Mouse (Mus musculus): ENCODE data around the gene Pim3. TPM values are rescaled to one million over a fixed set of nuclear protein-coding genes. Genes with fewer than 3 reads are reported as not detected.

Gene Pim3
- total and polyA plus RNA-seq, 2 experiments, result 17.7 to 68.3 TPM

DNA sequence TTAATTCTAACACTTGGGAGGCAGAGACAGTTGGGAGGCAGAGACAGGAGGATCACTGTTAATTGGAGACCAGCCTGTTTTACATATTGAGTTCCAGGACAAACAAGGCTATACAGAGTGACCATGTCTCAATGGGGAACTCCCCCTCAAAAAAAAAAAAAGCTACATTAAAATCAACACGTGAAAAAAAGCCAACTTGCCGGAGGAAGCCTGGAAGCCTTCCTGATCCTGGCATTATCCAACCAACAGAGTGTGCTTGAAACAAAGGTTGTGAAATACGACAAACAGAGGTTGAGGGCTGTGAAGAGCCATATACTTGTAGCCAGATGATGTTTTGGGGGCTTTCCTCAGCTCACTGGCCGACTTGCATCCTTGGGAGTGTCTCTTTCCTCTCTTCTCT, 20.9 kb downstream of the Pim3 start:
- H3K9ac ChIP-seq (ENCODE audit: low read depth, low read length), result no peak overlapping the region
- TF ChIP-seq CTCF (IDR thresholded peaks at IDR 0.05; ENCODE audit: low read depth, low read length) (no peak), POLR2A (IDR thresholded peaks at IDR 0.05; ENCODE audit: extremely low read depth, insufficient read depth, low read length) (no peak)
- H3K4me3 ChIP-seq (ENCODE audit: insufficient read depth, low read depth, low read length), result no peak overlapping the region
- WGBS, result 16% methylated on average over 4 of the region's 4 CpGs
- 0 out of 2 replicates have a peak, but pooled peaks cover 2% of the 10 kb centered on the region for H3K4me1 ChIP-seq (ENCODE audit: control insufficient read depth, insufficient read depth, low read length)
- H3K27me3 ChIP-seq (ENCODE audit: control insufficient read depth, insufficient read depth, low read length), result no peaks in the 10 kb centered on the region
- no peaks in the 10 kb centered on the region for H3K36me3 ChIP-seq (ENCODE audit: control insufficient read depth, insufficient read depth, low read length)
- peak; percentile 52 for DNase-seq (ENCODE audit: extremely low read depth, low read depth, low spot score)
- H3K79me2 ChIP-seq (ENCODE audit: control insufficient read depth, insufficient read depth, low read length), result no peaks in the 10 kb centered on the region
- no peak overlapping the region for H3K27ac ChIP-seq (replicated peaks; ENCODE audit: insufficient read depth, low read depth, low read length)

GRCm38 (mm10) chr15:88883342-88883741, 21.4 kb downstream of the Pim3 start:
- DNase-seq (ENCODE audit: extremely low read depth, low read depth, low spot score), result no peak
- Histone ChIP-seq H3K27ac (replicated peaks; ENCODE audit: insufficient read depth, low read depth, low read length) (no peak overlapping the region), H3K4me1 (ENCODE audit: control insufficient read depth, insufficient read depth, low read length) (0 out of 2 replicates have a peak, but pooled peaks cover 2% of the 10 kb centered on the region), H3K4me3 (ENCODE audit: insufficient read depth, low read depth, low read length) (no peak overlapping the region), H3K9ac (ENCODE audit: low read depth, low read length) (no peak overlapping the region), H3K27me3 (ENCODE audit: control insufficient read depth, insufficient read depth, low read length) (no peaks in the 10 kb centered on the region), H3K79me2 (ENCODE audit: control insufficient read depth, insufficient read depth, low read length) (no peaks in the 10 kb centered on the region), H3K36me3 (ENCODE audit: control insufficient read depth, insufficient read depth, low read length) (no peaks in the 10 kb centered on the region)
- TF ChIP-seq POLR2A (IDR thresholded peaks at IDR 0.05; ENCODE audit: extremely low read depth, insufficient read depth, low read length) (no peak), CTCF (IDR thresholded peaks at IDR 0.05; ENCODE audit: low read depth, low read length) (no peak)
- 94% methylated on average over 9 of the region's 9 CpGs for WGBS

DNA sequence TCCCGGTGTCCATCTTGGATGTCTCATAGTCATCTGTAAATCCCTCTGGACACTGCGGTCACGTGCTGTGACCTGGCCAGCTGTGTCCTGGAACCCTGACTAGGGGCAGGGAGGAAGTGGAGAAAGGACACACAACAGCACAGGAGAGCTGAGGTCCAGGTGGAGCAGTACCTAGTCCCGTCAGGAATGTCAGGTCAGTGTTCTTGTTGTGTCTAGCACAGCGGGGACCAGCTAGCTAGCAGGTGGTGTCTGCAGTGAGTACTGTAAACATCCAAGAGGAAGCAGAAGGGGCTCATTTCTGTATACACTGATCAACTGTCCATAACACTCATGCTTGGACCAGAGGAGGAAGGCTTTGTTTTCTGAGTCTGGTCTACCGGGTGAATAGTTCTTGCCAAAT, 23.4 kb downstream of the Pim3 start:
- TF ChIP-seq POLR2A (IDR thresholded peaks at IDR 0.05; ENCODE audit: extremely low read depth, insufficient read depth, low read length) (no peak), CTCF (IDR thresholded peaks at IDR 0.05; ENCODE audit: low read depth, low read length) (no peak)
- H3K36me3 ChIP-seq (ENCODE audit: control insufficient read depth, insufficient read depth, low read length), result no peaks in the 10 kb centered on the region

GRCm38 (mm10) chr15:88889032-88889431, 27.0 kb downstream of the Pim3 start:
- no peaks in the 10 kb centered on the region for H3K79me2 ChIP-seq (ENCODE audit: control insufficient read depth, insufficient read depth, low read length)
- H3K4me1 ChIP-seq (ENCODE audit: control insufficient read depth, insufficient read depth, low read length), result peaks cover 13% of the 10 kb centered on the region
- no peaks in the 10 kb centered on the region for H3K36me3 ChIP-seq (ENCODE audit: control insufficient read depth, insufficient read depth, low read length)
- 88% methylated on average over 3 of the region's 3 CpGs for WGBS
- DNase-seq (ENCODE audit: extremely low read depth, low read depth, low spot score), result no peak
- no peak overlapping the region for H3K27ac ChIP-seq (replicated peaks; ENCODE audit: insufficient read depth, low read depth, low read length)
- H3K27me3 ChIP-seq (ENCODE audit: control insufficient read depth, insufficient read depth, low read length), result no peaks in the 10 kb centered on the region
- no peak for TF ChIP-seq CTCF (IDR thresholded peaks at IDR 0.05; ENCODE audit: low read depth, low read length)
- H3K4me3 ChIP-seq (ENCODE audit: insufficient read depth, low read depth, low read length), result no peak overlapping the region
- H3K9ac ChIP-seq (ENCODE audit: low read depth, low read length), result no peak overlapping the region

More for the DNA sequence above, 23.4 kb downstream of the Pim3 start:
- Histone ChIP-seq H3K79me2 (ENCODE audit: control insufficient read depth, insufficient read depth, low read length) (no peaks in the 10 kb centered on the region), H3K4me1 (ENCODE audit: control insufficient read depth, insufficient read depth, low read length) (0 out of 2 replicates have a peak, but pooled peaks cover 2% of the 10 kb centered on the region), H3K27me3 (ENCODE audit: control insufficient read depth, insufficient read depth, low read length) (no peaks in the 10 kb centered on the region), H3K4me3 (ENCODE audit: insufficient read depth, low read depth, low read length) (no peak overlapping the region), H3K27ac (replicated peaks; ENCODE audit: insufficient read depth, low read depth, low read length) (no peak overlapping the region), H3K9ac (ENCODE audit: low read depth, low read length) (no peak overlapping the region)
- WGBS, result 94% methylated on average over 6 of the region's 6 CpGs
- DNase-seq (ENCODE audit: extremely low read depth, low read depth, low spot score), result no peak

DNA sequence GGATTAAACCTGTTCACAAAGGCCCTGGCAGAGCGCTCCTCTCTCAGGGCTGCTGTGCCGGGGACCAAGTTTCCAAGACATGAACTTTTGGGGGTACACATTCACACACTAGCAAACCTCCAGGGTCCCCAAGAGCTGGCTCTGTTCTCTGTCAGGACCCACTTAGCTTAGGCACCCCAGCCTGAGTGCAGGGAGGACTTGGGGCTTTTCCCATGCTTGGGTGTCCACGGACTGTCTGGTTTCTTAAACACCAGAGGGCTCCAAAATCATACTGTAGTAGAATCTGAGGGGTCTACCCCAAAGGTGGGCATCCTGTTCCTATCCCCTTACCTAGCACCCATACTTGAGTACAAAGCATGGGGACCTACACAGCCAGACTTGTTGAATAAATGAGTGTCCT, 28.0 kb downstream of the Pim3 start:
- H3K27me3 ChIP-seq (ENCODE audit: control insufficient read depth, insufficient read depth, low read length), result no peaks in the 10 kb centered on the region
- DNase-seq (ENCODE audit: extremely low read depth, low read depth, low spot score), result no peak
- no peak overlapping the region for H3K27ac ChIP-seq (replicated peaks; ENCODE audit: insufficient read depth, low read depth, low read length)
- H3K79me2 ChIP-seq (ENCODE audit: control insufficient read depth, insufficient read depth, low read length), result no peaks in the 10 kb centered on the region
- no peak overlapping the region for H3K9ac ChIP-seq (ENCODE audit: low read depth, low read length)
- H3K4me3 ChIP-seq (ENCODE audit: insufficient read depth, low read depth, low read length), result no peak overlapping the region
- TF ChIP-seq CTCF (IDR thresholded peaks at IDR 0.05; ENCODE audit: low read depth, low read length) (no peak), POLR2A (IDR thresholded peaks at IDR 0.05; ENCODE audit: extremely low read depth, insufficient read depth, low read length) (no peak)
- WGBS, result 91% methylated on average over 3 of the region's 3 CpGs
- no peaks in the 10 kb centered on the region for H3K36me3 ChIP-seq (ENCODE audit: control insufficient read depth, insufficient read depth, low read length)
- peaks cover 13% of the 10 kb centered on the region for H3K4me1 ChIP-seq (ENCODE audit: control insufficient read depth, insufficient read depth, low read length)

DNA sequence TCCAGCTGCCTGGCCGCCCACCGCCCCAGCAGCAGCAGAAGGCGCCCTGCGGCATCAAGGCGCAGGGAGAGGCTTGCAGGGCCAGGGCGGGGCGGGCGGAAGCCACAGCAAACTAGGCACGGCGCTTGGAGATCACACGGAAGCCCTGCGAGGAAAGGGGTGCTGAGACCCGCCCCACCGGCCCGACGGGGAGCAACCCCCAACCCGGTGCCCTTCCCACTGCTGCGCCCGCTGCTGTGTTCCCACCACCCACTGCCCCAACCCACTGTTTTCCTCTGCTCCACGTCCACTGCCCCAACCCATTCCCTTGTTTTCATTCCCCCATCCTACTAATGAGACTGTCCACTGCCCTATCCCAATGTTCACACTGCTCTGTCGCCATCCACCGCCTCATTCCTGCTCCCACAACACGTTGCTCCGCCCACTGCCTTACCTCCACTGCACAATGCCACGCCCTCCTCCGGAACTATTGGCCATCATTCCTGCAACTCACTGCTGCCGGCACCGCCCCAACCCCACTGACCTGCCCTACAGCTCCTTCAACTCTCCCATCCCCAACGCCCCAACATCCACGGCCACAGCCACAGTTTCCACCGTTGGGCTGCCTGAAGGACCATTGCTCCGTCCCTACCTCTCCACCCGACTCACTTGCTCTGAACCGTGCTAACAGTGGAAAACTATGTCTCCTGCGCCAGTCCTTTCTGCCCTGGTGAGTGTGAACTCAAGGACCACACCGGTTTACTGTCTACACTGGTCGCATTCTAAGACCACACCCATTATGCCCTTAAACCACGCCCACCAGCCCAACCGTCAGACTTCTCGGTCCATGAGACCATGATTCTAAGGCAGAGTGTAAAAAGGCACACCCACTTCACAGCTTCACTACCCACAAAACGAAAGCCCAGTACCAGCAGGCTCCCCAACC, 29.0 kb downstream of the Pim3 start:
- 6% methylated on average over 41 of the region's 41 CpGs for WGBS
- peaks cover 18% of the 10 kb centered on the region for H3K4me1 ChIP-seq (ENCODE audit: control insufficient read depth, insufficient read depth, low read length)
- TF ChIP-seq CTCF (IDR thresholded peaks at IDR 0.05; ENCODE audit: low read depth, low read length) (peak; percentile 10; the same call in 1 of the 2 replicates), POLR2A (IDR thresholded peaks at IDR 0.05; ENCODE audit: extremely low read depth, insufficient read depth, low read length) (0 out of 2 replicates have a peak, but pooled peaks have one; percentile 11)

More for the DNA sequence above, 29.0 kb downstream of the Pim3 start:
- H3K4me3 ChIP-seq (ENCODE audit: insufficient read depth, low read depth, low read length), result peak overlapping the region; percentile 46
- no peaks in the 10 kb centered on the region for H3K27me3 ChIP-seq (ENCODE audit: control insufficient read depth, insufficient read depth, low read length)
- peak overlapping the region; percentile 43 for H3K27ac ChIP-seq (replicated peaks; ENCODE audit: insufficient read depth, low read depth, low read length)
- H3K79me2 ChIP-seq (ENCODE audit: control insufficient read depth, insufficient read depth, low read length), result no peaks in the 10 kb centered on the region
- DNase-seq (ENCODE audit: extremely low read depth, low read depth, low spot score), result peak; percentile 89
- H3K9ac ChIP-seq (ENCODE audit: low read depth, low read length), result peak overlapping the region; percentile 37
- no peaks in the 10 kb centered on the region for H3K36me3 ChIP-seq (ENCODE audit: control insufficient read depth, insufficient read depth, low read length)
